Mouse (Mus musculus) MN1 (cell line): Measurements from ENCODE around the gene Crybg3.

Experiments used
- DNase-seq: peaks from one replicate; pipeline ENCODE4 v3.0.0-alpha.2; 2016; ENCODE audit warnings: low spot score

The Crybg3 gene

DNA sequence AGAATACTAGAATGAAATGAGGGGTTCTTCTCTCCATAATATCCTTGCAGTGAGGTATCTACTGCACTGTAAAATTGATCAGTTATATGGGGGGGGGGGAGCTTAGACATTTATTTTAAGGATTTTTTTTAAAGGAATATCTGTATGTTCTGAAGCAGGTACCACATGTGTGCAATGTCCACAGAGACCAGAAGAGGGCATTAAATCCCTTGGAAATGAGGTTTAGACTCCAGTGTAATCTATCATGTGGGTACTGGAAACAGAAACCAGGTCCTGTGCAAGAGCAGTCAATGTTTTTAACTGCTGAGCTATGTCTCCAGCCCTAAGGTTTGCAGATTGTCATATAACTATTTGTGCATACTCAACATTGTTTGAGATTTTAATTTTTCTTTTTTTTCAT, 151.7 kb downstream of the Crybg3 start:
- DNase-seq, result no peak

GRCm38 (mm10) chr16:59448181-59448580, 152.6 kb downstream of the Crybg3 start:
- no peak for DNase-seq

GRCm38 (mm10) chr16:59444880-59445559, 155.8 kb downstream of the Crybg3 start:
- no peak for DNase-seq
